ENCODE assay signal across 8 mouse cellular contexts in the genomic region with DNA sequence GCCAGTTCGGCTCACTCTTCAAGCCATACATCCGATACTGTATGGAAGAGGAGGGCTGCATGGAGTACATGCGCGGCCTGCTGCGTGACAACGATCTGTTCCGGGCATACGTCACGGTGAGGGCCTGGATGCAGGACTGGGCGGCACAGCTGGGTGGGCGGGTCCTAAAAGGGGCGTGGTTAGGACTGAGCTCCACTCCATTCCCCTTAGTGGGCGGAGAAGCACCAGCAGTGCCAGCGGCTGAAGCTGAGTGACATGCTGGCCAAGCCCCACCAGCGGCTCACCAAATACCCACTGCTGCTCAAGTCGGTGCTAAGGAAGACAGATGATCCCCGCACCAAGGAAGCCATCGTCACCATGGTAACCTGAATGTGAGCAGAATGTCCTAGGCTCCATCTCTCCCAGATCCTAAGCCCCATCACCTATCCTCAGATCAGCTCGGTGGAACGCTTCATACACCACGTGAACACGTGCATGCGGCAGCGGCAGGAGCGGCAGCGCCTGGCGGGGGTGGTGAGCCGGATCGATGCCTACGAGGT. TPM values are rescaled to one million over a fixed set of nuclear protein-coding genes. Genes with fewer than 3 reads are reported as not detected.
A peak's percentile ranks its signal among the peaks of the same experiment; 100 is the strongest.
DNase-seq lines count a peak whose midpoint lies in the region; ATAC-seq and TF ChIP-seq lines count a peak whose summit lies in the region.

No protein-coding gene starts in this region.

- peak overlapping the region; percentile 85 for H3K4me2 ChIP-seq in embryonic facial prominence, embryonic 11.5 days (ENCODE audit: low read depth, low read length)
- H3K4me2 ChIP-seq in hindbrain, embryonic 13.5 days: peak overlapping the region; percentile 64

- WGBS in embryonic facial prominence, embryonic 11.5 days: 5% methylated on average over 30 of the region's 30 CpGs
- WGBS in hindbrain, embryonic 13.5 days: 5% methylated on average over 30 of the region's 30 CpGs

- H3K9ac ChIP-seq in embryonic facial prominence, embryonic 11.5 days (replicated peaks; ENCODE audit: low read length): peak overlapping the region; percentile 15; the same call in 1 of the 2 replicates
- peak overlapping the region; percentile 60 for H3K9ac ChIP-seq in hindbrain, embryonic 13.5 days

- H3K36me3 ChIP-seq in E14TG2a.4 (ENCODE audit: insufficient read depth, low read length): peaks cover 90% of the 10 kb centered on the region
- H3K36me3 ChIP-seq in embryonic facial prominence, embryonic 11.5 days (replicated peaks; ENCODE audit: control insufficient read depth, insufficient read depth, low read depth, low read length): no peaks in the 10 kb centered on the region
- peaks cover 36% of the 10 kb centered on the region for H3K36me3 ChIP-seq in hindbrain, embryonic 13.5 days

- ATAC-seq in embryonic facial prominence, embryonic 11.5 days (replicated peaks; ENCODE audit: insufficient number of reproducible peaks, low FRiP score, low TSS enrichment, low read depth): peak; percentile 94
- peak; percentile 95 for ATAC-seq in hindbrain, embryonic 13.5 days (ENCODE audit: low FRiP score)

- peak; percentile 90 to 94 for DNase-seq in adrenal gland, adult (ENCODE audit: inconsistent age in 2 of 2, low spot score in 1 of 2)
- DNase-seq in embryonic facial prominence, embryonic 11.5 days (ENCODE audit: low spot score): peak; percentile 92
- DNase-seq in left cerebral cortex, adult 18-20 months (ENCODE audit: low spot score in 2 of 2): peak; percentile 52 to 63
- peak; percentile 86 for DNase-seq in lung, postnatal 25 days (ENCODE audit: low spot score)
- DNase-seq in right cerebral cortex, adult 2 months (ENCODE audit: low spot score in 2 of 2): peak; percentile 69 to 70
- DNase-seq in thymus, postnatal 36 days: no peak

- H3K4me1 ChIP-seq in E14TG2a.4 (replicated peaks; ENCODE audit: low read depth, low read length): peaks cover 56% of the 10 kb centered on the region
- peaks cover 8% of the 10 kb centered on the region for H3K4me1 ChIP-seq in embryonic facial prominence, embryonic 11.5 days (ENCODE audit: control insufficient read depth, insufficient read depth, low read length)
- peaks cover 22% of the 10 kb centered on the region for H3K4me1 ChIP-seq in hindbrain, embryonic 13.5 days (replicated peaks)

- peak overlapping the region; percentile 71 for H3K4me3 ChIP-seq in E14TG2a.4 (replicated peaks; ENCODE audit: low read length)
- H3K4me3 ChIP-seq in embryonic facial prominence, embryonic 11.5 days (ENCODE audit: low read depth, low read length): peak overlapping the region; percentile 26
- peak overlapping the region; percentile 36 for H3K4me3 ChIP-seq in hindbrain, embryonic 13.5 days

- no peaks in the 10 kb centered on the region for H3K27me3 ChIP-seq in E14TG2a.4 (ENCODE audit: insufficient read depth, low read length)
- H3K27me3 ChIP-seq in embryonic facial prominence, embryonic 11.5 days (ENCODE audit: control insufficient read depth, insufficient read depth, low read length): no peaks in the 10 kb centered on the region
- peaks cover 23% of the 10 kb centered on the region for H3K27me3 ChIP-seq in hindbrain, embryonic 13.5 days

- TF ChIP-seq CTCF in E14TG2a.4 (conservative IDR thresholded peaks at IDR 0.05; ENCODE audit: low read length): no peak

- H3K9me3 ChIP-seq in E14TG2a.4 (ENCODE audit: low read length): no peaks in the 10 kb centered on the region
- no peaks in the 10 kb centered on the region for H3K9me3 ChIP-seq in embryonic facial prominence, embryonic 11.5 days (replicated peaks; ENCODE audit: control insufficient read depth, low read length)
- H3K9me3 ChIP-seq in hindbrain, embryonic 13.5 days: no peaks in the 10 kb centered on the region

- H3K27ac ChIP-seq in embryonic facial prominence, embryonic 11.5 days (replicated peaks; ENCODE audit: low read depth, low read length): peak overlapping the region; percentile 31; the same call in 1 of the 2 replicates
- peak overlapping the region; percentile 75 for H3K27ac ChIP-seq in hindbrain, embryonic 13.5 days

RNA-seq across cellular contexts. Expression of a gene that starts 7.7 kb away (rescaled TPM):
- polyA plus RNA-seq in embryonic facial prominence, embryonic 11.5 days (2014; fragmentation: Nextera tagmentation; extraction: Ambion mirVana): 0.21 and 0.75 TPM in 2 replicates
- 1.00 and 1.3 TPM in 2 replicates for polyA plus RNA-seq in hindbrain, embryonic 13.5 days (2015; fragmentation: Nextera tagmentation; extraction: Ambion mirVana)
- total RNA-seq in left cerebral cortex, adult 18-20 months (2021): 10 to 100 TPM; 19.0 to 20.7 TPM

RNA-seq across cellular contexts. Expression of a gene that starts 35.7 kb away (rescaled TPM):
- 5.3 and 6.8 TPM in 2 replicates for polyA plus RNA-seq in embryonic facial prominence, embryonic 11.5 days (2014; fragmentation: Nextera tagmentation; extraction: Ambion mirVana)
- polyA plus RNA-seq in hindbrain, embryonic 13.5 days (2015; fragmentation: Nextera tagmentation; extraction: Ambion mirVana): 10.2 and 10.9 TPM in 2 replicates
- total RNA-seq in left cerebral cortex, adult 18-20 months (2021): 10 to 100 TPM; 80.0 to 91.9 TPM

RNA-seq across cellular contexts. Expression of a gene that starts 44.1 kb away (rescaled TPM):
- 6.2 and 7.3 TPM in 2 replicates for polyA plus RNA-seq in embryonic facial prominence, embryonic 11.5 days (2014; fragmentation: Nextera tagmentation; extraction: Ambion mirVana)
- polyA plus RNA-seq in hindbrain, embryonic 13.5 days (2015; fragmentation: Nextera tagmentation; extraction: Ambion mirVana): 0.09 and 0.22 TPM in 2 replicates
- 1 to 10 TPM; 3.0 to 3.4 TPM for total RNA-seq in left cerebral cortex, adult 18-20 months (2021)

RNA-seq across cellular contexts. Expression of a gene that starts 50.6 kb away (rescaled TPM):
- 0.22 and 0.24 TPM in 2 replicates for polyA plus RNA-seq in embryonic facial prominence, embryonic 11.5 days (2014; fragmentation: Nextera tagmentation; extraction: Ambion mirVana)
- polyA plus RNA-seq in hindbrain, embryonic 13.5 days (2015; fragmentation: Nextera tagmentation; extraction: Ambion mirVana): 0.34 and 1.8 TPM in 2 replicates
- not detected for total RNA-seq in left cerebral cortex, adult 18-20 months (2021)

Comparison
In these comparisons a context has a peak if more than half of its experiments do, and no peak if none do; other contexts are left out.
1. DNase-seq: peak in adrenal gland, adult (2 of 2), embryonic facial prominence, embryonic 11.5 days (single experiment), left cerebral cortex, adult 18-20 months (2 of 2), lung, postnatal 25 days (single experiment) and right cerebral cortex, adult 2 months (2 of 2); none in thymus, postnatal 36 days (0 of 2).
2. Peak in every context shown above with its lines, with median percentiles within 50 percentile points of each other: H3K4me3 ChIP-seq.